Mouse (Mus musculus): ENCODE measurements around the gene Trpm8. TPM values are rescaled to one million over a fixed set of nuclear protein-coding genes. Genes with fewer than 3 reads are reported as not detected.

Trpm8 gene
- polyA plus RNA-seq, 1 experiment from 2014 or later = not detected

GRCm38 (mm10) chr1:88288789-88289127 is 11.3 kb downstream of the Trpm8 start:
- Histone ChIP-seq H3K9ac (no peak overlapping the region), H3K27ac (no peak overlapping the region), H3K36me3 (no peaks in the 10 kb centered on the region), H3K4me3 (no peak overlapping the region), H3K9me3 (peaks cover 16% of the 10 kb centered on the region), H3K4me2 (no peak overlapping the region), H3K4me1 (no peaks in the 10 kb centered on the region), H3K27me3 (no peaks in the 10 kb centered on the region)
- 70% methylated on average over 3 of the region's 3 CpGs for WGBS
- no peak for ATAC-seq (ENCODE audit: insufficient number of reproducible peaks, low FRiP score, low TSS enrichment, low read depth)

- Histone ChIP-seq H3K9me3 (peaks cover 16% of the 10 kb centered on the region), H3K4me2 (no peak overlapping the region), H3K4me3 (no peak overlapping the region), H3K4me1 (no peaks in the 10 kb centered on the region), H3K36me3 (no peaks in the 10 kb centered on the region), H3K9ac (no peak overlapping the region), H3K27me3 (no peaks in the 10 kb centered on the region), H3K27ac (no peak overlapping the region)
- 45% methylated on average over 2 of the region's 2 CpGs for WGBS
- no peak for ATAC-seq (ENCODE audit: insufficient number of reproducible peaks, low FRiP score, low TSS enrichment, low read depth)
Measured at GRCm38 (mm10) chr1:88289152-88289551, 11.7 kb downstream of the Trpm8 start.

GRCm38 (mm10) chr1:88289917-88290316 is 12.5 kb downstream of the Trpm8 start:
- Histone ChIP-seq H3K27me3 (no peaks in the 10 kb centered on the region), H3K4me1 (no peaks in the 10 kb centered on the region), H3K9me3 (peaks cover 14% of the 10 kb centered on the region), H3K36me3 (no peaks in the 10 kb centered on the region), H3K4me3 (no peak overlapping the region), H3K9ac (no peak overlapping the region), H3K4me2 (no peak overlapping the region), H3K27ac (no peak overlapping the region)
- WGBS = 40% methylated on average over 4 of the region's 4 CpGs
- ATAC-seq (ENCODE audit: insufficient number of reproducible peaks, low FRiP score, low TSS enrichment, low read depth) = no peak

GRCm38 (mm10) chr1:88290511-88290910 is 13.1 kb downstream of the Trpm8 start:
- Histone ChIP-seq H3K9ac (no peak overlapping the region), H3K27ac (no peak overlapping the region), H3K27me3 (no peaks in the 10 kb centered on the region), H3K4me1 (no peaks in the 10 kb centered on the region), H3K36me3 (no peaks in the 10 kb centered on the region), H3K4me2 (no peak overlapping the region), H3K9me3 (peaks cover 11% of the 10 kb centered on the region; the same call in 1 of the 2 replicates), H3K4me3 (no peak overlapping the region)
- no peak for ATAC-seq (ENCODE audit: insufficient number of reproducible peaks, low FRiP score, low TSS enrichment, low read depth)
- 64% methylated on average over 1 of the region's 1 CpGs for WGBS

- H3K4me3 ChIP-seq = no peak overlapping the region
- H3K27ac ChIP-seq = no peak overlapping the region
- 59% methylated on average over 3 of the region's 3 CpGs for WGBS
- no peaks in the 10 kb centered on the region for H3K4me1 ChIP-seq
- no peaks in the 10 kb centered on the region for H3K27me3 ChIP-seq
- no peak overlapping the region for H3K9ac ChIP-seq
- H3K36me3 ChIP-seq = no peaks in the 10 kb centered on the region
- peaks cover 11% of the 10 kb centered on the region; the same call in 1 of the 2 replicates for H3K9me3 ChIP-seq
- H3K4me2 ChIP-seq = no peak overlapping the region
- 0 out of 2 replicates have a peak, but pooled peaks have one; percentile 7 for ATAC-seq (ENCODE audit: insufficient number of reproducible peaks, low FRiP score, low TSS enrichment, low read depth)
Measured at GRCm38 (mm10) chr1:88291409-88292005, 14.0 kb downstream of the Trpm8 start.

- Histone ChIP-seq H3K27ac (no peak overlapping the region), H3K36me3 (no peaks in the 10 kb centered on the region), H3K4me3 (no peak overlapping the region), H3K4me1 (no peaks in the 10 kb centered on the region), H3K9ac (no peak overlapping the region), H3K27me3 (no peaks in the 10 kb centered on the region), H3K9me3 (peaks cover 11% of the 10 kb centered on the region; the same call in 1 of the 2 replicates), H3K4me2 (no peak overlapping the region)
- 51% methylated on average over 2 of the region's 2 CpGs for WGBS
- ATAC-seq (ENCODE audit: insufficient number of reproducible peaks, low FRiP score, low TSS enrichment, low read depth) = no peak
Measured at GRCm38 (mm10) chr1:88292057-88292456, 14.6 kb downstream of the Trpm8 start.

GRCm38 (mm10) chr1:88294650-88295049 is 17.2 kb downstream of the Trpm8 start:
- Histone ChIP-seq H3K4me3 (no peak overlapping the region), H3K36me3 (no peaks in the 10 kb centered on the region), H3K9ac (no peak overlapping the region), H3K4me1 (no peaks in the 10 kb centered on the region), H3K4me2 (no peak overlapping the region), H3K27me3 (no peaks in the 10 kb centered on the region), H3K27ac (no peak overlapping the region), H3K9me3 (peaks cover 21% of the 10 kb centered on the region)
- 15% methylated on average over 1 of the region's 1 CpGs for WGBS
- ATAC-seq (ENCODE audit: insufficient number of reproducible peaks, low FRiP score, low TSS enrichment, low read depth) = no peak

- Histone ChIP-seq H3K4me2 (no peak overlapping the region), H3K4me1 (no peaks in the 10 kb centered on the region), H3K36me3 (no peaks in the 10 kb centered on the region), H3K4me3 (no peak overlapping the region), H3K9ac (no peak overlapping the region), H3K9me3 (peaks cover 32% of the 10 kb centered on the region), H3K27ac (no peak overlapping the region), H3K27me3 (no peaks in the 10 kb centered on the region)
- ATAC-seq (ENCODE audit: insufficient number of reproducible peaks, low FRiP score, low TSS enrichment, low read depth) = peak; percentile 4; the same call in 1 of the 2 replicates
- 73% methylated on average over 4 of the region's 4 CpGs for WGBS
Measured at GRCm38 (mm10) chr1:88296171-88296920, 18.9 kb downstream of the Trpm8 start.

- Histone ChIP-seq H3K9ac (no peak overlapping the region), H3K4me1 (no peaks in the 10 kb centered on the region), H3K27me3 (no peaks in the 10 kb centered on the region), H3K27ac (no peak overlapping the region), H3K36me3 (no peaks in the 10 kb centered on the region), H3K4me3 (no peak overlapping the region), H3K4me2 (no peak overlapping the region), H3K9me3 (peaks cover 31% of the 10 kb centered on the region)
- no peak for ATAC-seq (ENCODE audit: insufficient number of reproducible peaks, low FRiP score, low TSS enrichment, low read depth)
- 68% methylated on average over 7 of the region's 7 CpGs for WGBS
Measured at GRCm38 (mm10) chr1:88297480-88298258, 20.2 kb downstream of the Trpm8 start.

- Histone ChIP-seq H3K36me3 (no peaks in the 10 kb centered on the region), H3K27me3 (no peaks in the 10 kb centered on the region), H3K27ac (no peak overlapping the region), H3K4me1 (no peaks in the 10 kb centered on the region), H3K4me3 (no peak overlapping the region), H3K4me2 (no peak overlapping the region), H3K9ac (no peak overlapping the region), H3K9me3 (peaks cover 34% of the 10 kb centered on the region)
- no peak for ATAC-seq (ENCODE audit: insufficient number of reproducible peaks, low FRiP score, low TSS enrichment, low read depth)
- WGBS = 59% methylated on average over 4 of the region's 4 CpGs
Measured at GRCm38 (mm10) chr1:88298686-88299528, 21.4 kb downstream of the Trpm8 start.

GRCm38 (mm10) chr1:88299529-88299945 is 22.1 kb downstream of the Trpm8 start:
- Histone ChIP-seq H3K4me3 (no peak overlapping the region), H3K27me3 (no peaks in the 10 kb centered on the region), H3K9ac (no peak overlapping the region), H3K27ac (no peak overlapping the region), H3K36me3 (no peaks in the 10 kb centered on the region), H3K4me1 (no peaks in the 10 kb centered on the region), H3K9me3 (peaks cover 40% of the 10 kb centered on the region), H3K4me2 (no peak overlapping the region)
- WGBS = 85% methylated on average over 2 of the region's 2 CpGs
- ATAC-seq (ENCODE audit: insufficient number of reproducible peaks, low FRiP score, low TSS enrichment, low read depth) = no peak

Measured in limb, embryonic 15.5 days (tissue).